Mouse (Mus musculus) bone marrow, adult 2 months (tissue): ENCODE results near the gene AC131692.1.

Experiments
- CTCF ChIP-seq: fragments of 200-500 bp; IDR thresholded peaks from 2 replicates; pipeline ENCODE4 v1.5.1; 2011; ENCODE audit warnings: low read length, control low read depth; ENCODE audit not compliant: control insufficient read depth, insufficient read depth
- POLR2A ChIP-seq: fragments of 200-500 bp; IDR thresholded peaks from 2 replicates; pipeline ENCODE4 v1.6.1; 2011; ENCODE audit warnings: low read depth, mild to moderate bottlenecking, control low read depth, low read length, borderline replicate concordance; ENCODE audit not compliant: control insufficient read depth

- no peak for TF ChIP-seq CTCF
- no peak for TF ChIP-seq POLR2A
Measured at GRCm38 (mm10) chr19:6140374-6140677, 46.1 kb downstream of the AC131692.1 start.
